Mouse (Mus musculus) 416B (cell line): Measurements from ENCODE around the gene Chchd10.

Experiments used
- DNase-seq: peaks from one replicate; pipeline ENCODE4 v3.0.0; 2011; ENCODE audit warnings: low read depth

The Chchd10 gene

DNA sequence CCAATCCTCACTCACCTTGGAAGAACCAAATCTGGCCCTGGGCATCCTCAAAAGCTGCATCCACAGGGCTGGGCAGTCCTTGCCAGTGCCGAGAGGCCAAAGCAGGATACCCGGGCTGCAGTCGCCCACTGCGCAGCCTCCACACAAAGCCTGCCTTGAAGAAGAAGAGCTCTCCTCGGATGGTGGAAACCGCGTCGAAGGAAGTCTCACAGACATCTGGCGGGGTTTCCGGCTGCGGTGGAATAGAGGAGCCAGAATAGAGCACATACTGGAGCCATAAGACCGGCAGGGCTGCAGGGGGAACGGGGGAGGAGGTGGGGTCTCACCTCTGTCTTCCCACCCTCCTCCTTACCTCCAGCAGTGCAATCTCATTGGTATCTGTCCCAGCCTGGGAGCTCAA is 6.5 kb upstream of the Chchd10 start:
- DNase-seq = no peak

DNA sequence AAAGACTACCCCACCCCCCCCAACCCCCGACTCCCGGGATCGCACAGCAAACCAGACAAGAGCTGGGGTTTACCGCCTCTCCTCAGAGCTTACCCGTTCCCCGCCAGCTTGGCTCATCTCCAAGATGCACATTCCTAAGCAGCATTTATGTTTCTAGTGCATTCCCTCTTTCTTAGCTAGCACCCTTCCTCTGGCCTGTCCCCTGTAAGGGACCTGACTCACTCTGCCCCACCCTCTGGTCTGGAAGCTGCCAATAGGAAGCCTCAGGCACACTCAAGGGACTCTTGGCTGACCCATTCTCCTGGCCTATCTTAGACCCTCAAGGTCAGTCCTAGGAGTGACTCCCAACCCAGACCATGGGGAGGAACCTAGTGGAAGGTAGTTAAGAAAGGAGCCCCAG is 2.6 kb upstream of the Chchd10 start:
- DNase-seq = no peak

DNA sequence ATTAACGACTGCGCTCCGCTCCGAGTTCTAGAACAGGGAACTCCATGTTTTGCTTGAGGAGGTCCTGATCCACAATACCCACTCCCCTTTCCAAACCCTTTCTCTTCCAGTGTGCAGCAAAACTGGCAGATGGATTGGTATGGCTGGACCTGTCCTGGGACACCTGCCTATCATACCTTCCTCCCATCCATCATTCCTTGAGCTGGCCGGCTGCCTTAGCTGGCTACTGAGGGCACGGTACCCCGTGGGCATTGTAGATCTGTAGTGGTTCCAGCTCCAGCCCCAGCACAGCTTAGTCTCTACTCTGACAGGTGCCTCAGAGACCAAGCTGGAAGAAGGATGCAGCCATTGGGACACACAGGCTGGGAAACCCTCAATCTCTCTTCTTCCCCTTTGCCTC is 1.6 kb upstream of the Chchd10 start:
- no peak for DNase-seq

DNA sequence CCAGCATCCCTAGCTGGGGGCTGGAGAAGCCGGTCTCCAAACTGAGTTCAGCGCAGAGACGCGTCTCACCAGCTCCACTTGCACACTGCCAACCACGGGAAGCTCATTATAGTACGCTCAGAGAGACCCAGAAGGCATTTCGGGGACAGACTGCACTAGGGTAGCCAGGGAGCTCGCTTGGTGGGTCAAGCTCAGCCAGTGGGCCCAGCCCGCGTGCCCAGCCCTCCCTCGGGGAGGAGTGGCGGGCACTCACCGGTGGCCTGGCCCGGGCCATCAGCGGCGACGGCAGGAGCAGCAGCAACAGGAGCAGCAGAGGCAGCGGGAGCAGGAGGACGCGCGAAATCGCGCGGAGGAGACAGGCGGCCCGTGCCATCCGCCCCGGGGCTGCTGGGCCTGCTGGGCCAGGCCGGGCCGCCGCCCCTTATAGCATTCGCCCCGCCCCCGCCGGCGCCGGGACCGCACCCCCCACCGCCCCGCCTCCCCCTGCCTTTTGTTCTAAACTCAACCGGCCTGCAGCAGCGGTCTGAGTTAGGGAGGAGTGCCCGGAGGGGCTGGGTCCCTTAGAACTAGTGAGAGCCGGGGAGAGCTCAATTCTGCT is 750 bp upstream of the Chchd10 start:
- DNase-seq = no peak

DNA sequence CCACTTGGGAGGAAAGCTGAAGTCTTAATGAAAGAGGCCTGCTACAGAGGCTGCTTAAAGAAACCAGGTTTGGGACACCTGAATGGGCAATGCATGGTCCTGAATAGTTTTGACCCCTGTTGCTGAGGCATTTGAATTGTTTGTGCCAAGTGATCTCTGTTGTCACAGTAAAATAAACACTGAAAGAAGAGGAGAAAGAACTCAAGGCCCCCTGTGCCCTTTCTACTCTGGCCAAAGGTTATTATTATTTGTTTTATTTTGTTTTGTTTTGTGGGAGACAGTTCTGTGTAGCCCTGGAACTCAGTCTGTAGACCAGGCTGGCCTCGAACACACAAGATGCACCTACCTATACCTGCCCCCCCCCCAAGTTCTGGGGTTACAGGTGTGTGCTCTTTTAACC is 2.1 kb downstream of the Chchd10 start:
- no peak for DNase-seq

- DNase-seq = no peak
These were observed 3.0 kb downstream of the Chchd10 start, which contains the start of gene Mmp11 for GRCm38 (mm10) chr10:75935680-75936541. Mmp11 (minus strand) TSS chr10:75936496.

DNA sequence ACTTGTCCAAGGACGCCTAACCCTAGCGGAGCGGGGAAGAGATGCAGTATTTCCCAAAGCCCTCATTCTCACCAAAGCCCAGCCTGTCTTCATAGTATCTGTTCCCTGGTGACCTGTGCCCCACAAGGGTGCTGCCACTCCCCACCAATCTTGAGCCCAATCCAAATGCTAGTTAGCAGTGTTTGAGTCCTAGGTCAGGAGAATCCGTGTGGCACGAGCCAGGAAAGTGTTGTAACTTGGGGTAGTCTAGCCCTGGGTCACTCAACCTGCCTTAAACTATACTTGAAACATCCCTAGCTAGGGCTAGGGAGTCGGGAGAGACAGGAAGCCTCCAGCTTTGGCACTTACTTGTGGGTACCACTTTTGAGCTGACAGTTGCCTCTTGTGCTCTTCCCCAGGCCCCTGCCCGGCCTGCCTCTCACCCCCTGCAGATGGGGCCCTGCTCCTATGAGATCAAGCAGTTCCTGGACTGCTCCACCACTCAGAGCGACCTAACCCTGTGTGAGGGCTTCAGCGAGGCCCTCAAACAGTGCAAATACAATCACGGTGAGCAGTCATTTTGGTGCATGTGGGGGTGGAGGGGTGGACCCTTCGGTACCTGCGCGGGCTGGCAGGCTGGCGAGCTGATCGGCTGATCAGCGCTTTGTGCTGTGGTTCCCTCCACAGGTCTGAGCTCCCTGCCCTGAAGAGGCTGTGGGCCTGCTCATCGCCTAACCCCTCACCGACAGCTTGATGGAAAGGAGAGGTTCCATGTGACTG is 4.2 kb downstream of the Chchd10 start:
- no peak for DNase-seq

GRCm38 (mm10) chr10:75937851-75938643 is 5.1 kb downstream of the Chchd10 start:
- no peak for DNase-seq

DNA sequence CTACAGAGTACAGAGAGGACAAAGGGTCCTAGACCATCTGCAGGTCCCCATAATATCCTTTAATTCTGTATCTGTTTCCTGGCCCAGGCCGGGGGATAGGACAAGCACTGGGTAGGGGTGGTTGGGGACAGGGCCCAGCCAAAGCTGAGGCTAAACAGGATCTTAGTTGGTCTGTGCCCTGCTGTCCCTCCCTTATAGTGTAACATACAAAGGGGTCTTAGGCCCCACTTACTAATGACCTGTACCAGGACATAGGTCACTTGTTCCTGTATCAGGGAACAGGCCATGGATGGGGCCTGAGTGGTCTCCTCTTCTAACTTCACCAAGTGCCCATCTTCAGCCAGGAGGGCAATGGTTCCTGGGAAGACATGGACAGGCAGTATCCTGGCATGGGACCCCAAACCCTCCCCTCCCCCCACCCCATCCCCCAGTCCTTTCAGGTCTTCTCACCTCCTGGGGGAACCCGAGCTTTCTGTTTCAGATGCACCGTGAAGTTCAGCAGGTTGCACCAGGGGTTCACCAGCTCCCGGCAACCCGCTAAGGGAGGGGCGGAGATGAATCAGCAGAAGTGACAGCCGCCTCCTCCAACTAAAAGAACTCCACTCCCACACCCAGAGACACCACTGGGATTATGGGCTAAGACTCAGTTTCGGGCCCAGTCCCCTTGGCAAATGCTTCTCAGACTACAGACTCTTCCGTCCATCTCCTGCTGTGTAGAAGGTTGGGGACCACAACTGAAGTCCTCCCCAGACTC is 6.7 kb downstream of the Chchd10 start:
- DNase-seq = peak; percentile 36

DNA sequence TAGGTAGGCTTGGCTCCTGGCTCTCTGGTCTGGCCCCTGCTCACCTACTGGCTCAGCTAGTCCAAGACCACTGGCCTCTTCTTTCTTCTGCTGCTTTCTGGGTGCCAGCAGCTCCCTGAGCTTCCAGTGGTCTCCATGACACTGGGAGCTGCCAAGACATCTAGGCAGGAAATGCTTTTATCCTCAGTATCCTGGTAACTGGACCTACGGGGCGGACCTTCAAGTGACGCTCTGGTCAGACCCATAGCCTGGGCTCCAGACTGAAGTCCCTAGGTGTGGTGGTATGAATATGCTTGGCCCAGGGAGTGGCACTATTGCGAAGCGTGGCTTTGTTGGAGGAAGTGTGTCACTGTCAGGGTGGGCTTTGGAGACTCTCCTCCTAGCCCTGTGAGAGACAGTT is 7.6 kb downstream of the Chchd10 start, which contains the start of gene Gm867:
TSS of gene Gm867 (minus strand) at position 153 of the 400 bp plus-strand sequence.
- no peak for DNase-seq

DNA sequence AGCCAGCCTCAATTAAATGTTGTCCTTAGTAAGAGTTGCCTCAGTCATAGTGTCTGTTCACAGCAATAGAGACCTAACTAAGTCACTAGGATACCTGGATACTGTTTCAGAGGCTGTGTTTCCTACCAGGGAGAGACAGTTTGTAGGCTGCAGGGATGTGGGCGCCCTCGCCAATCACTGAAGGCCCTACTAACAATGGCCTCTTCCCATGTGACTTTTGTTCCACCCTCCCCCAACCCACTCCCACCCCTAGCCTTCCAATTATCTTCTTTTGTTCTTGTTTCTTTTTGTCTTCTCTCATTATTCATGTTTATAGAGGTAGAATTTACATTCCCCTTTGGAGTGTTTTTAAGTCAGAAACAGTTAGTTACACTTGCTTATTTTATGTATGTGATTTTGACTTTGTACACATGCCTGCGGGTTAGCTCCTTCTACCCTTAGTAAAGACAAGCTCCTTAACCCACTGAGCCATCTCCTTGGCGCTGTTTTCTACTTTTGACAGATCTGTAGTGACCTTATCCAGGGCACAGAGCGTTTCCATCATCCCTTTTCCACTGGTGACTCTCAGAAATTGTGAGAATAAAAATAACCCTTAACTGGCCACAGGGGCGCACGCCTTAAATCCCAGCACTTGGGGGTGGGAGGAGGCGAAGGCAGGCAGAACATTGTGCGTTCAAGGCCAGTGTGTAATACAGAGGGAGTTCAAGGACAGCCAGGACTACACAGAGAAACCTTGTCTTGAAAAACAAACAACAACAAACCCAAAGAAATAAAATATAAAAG is 8.3 kb downstream of the Chchd10 start:
- DNase-seq = no peak

DNA sequence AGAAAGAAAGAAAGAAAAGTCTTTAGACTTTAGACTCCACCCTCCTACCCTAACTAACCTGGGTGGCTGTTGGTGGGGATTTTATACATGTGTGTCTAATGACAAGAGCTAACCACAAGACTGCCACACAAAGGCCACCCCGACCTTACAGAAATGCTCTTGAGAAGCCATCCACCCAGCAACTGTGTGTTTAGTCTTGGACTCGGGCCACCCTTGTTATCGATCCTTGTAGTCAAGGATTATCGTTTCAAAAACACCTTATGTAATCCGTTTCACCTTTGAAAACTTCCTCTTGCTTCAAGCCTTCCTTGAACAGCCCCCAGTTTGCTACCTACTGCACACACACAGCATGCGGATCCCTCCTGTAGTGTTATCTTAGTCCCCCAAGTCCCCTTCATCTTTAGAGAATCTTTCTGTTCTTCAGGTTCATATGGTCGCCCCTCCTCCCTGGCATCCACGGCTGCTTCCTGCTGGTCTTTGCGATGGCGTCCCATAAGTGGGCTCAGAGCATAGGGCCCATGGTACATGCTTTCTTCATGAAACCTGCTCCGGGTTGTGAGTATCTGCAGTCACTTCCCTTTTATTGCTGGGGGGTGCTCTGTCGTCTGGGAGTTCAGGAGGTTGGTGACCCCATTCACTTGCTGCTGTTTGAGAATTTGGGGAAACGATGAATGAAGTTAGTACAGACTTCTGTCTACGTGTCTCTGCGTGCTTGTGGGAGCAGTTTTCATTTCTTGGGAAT is 10.0 kb downstream of the Chchd10 start, which contains the start of gene Vpreb3:
TSS of gene Vpreb3 (plus strand) at position 322 of the 742 bp plus-strand sequence.
- no peak for DNase-seq

- no peak for DNase-seq
These were observed 11.3 kb downstream of the Chchd10 start for GRCm38 (mm10) chr10:75944066-75944772.

- no peak for DNase-seq
These were observed 12.3 kb downstream of the Chchd10 start for GRCm38 (mm10) chr10:75945213-75945612.

DNA sequence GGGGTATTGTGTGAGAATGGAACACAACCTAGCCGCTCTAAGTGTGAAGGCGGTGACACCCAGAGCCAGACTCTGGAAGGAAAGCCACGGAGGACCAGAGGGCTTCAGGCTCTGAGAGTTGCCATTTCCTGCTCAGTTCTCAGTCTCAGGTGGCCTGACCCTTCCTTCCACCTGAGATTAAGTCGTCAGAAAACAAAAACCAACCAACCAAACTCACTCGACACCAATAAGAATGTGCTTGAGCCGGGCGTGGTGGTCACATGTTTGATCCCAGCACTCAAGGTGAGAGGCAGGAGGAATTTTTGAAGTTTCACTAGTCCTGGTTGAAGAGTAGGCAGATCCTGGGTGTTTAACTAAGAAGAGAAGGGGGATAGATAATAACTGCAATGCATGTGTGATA is 13.0 kb downstream of the Chchd10 start:
- DNase-seq = no peak

DNA sequence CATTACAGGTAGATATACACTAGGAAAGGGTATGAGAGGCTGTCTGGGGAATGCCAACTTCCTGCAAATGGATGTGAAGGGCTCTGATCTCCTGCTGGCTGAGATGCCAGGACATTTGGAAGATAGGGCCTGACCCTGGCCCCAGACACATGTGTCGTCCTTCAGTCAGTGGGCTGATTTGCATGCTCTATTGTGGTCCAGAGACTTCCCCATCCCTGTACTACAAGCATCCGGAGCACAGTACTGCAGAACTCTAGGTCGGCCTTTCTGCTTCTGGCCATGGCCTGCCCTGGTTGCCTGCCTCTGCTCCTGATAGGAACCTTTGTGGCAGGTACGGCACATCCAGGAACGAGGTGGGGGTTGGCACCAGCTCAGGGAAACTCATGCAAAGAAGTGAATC is 15.1 kb downstream of the Chchd10 start:
- DNase-seq = no peak

DNA sequence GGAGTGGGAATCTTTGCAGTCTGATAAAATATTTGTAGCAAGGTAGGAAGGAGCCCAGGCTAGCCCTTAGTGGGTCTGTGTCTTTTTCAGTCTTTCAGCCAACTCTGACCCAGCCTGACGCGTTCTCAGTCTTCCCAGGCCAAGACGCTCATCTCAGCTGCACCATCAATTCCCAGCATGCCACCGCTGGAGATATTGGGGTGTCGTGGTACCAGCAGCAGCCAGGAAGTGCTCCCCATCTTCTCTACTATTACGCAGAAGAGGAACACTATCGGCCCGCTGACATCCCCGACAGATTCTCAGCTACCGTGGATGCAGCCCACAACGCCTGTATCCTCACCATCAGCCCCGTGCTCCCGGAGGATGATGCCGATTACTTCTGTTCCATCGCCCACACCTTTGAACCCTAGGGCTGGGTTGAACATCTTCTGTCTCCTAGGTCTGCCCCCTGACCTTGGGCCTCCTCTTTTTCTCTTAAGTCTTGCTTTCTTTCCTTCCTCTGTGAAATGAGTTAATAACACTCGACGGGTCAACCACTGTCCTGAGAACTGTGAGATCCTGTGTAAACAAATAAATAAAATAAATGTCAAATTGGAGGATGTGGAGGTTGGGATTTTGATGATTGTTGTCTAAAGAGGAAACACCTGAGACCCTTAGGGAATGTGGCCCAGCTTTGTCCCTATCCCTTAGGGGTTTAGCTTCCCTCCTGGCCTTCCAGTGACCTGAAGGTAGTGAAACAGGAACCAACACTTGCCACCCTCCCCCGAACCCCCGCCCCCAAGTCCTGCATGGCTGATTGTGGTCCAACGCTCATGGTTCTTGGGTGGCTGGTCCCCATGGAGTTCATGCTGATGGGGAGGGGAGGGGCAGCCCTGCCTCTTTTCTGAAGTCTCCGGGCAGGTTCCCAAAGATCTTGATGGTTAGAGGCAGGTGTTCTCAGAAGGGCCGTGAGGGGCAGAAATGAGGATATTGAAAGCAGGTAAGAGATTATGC is 16.4 kb downstream of the Chchd10 start:
- no peak for DNase-seq

DNA sequence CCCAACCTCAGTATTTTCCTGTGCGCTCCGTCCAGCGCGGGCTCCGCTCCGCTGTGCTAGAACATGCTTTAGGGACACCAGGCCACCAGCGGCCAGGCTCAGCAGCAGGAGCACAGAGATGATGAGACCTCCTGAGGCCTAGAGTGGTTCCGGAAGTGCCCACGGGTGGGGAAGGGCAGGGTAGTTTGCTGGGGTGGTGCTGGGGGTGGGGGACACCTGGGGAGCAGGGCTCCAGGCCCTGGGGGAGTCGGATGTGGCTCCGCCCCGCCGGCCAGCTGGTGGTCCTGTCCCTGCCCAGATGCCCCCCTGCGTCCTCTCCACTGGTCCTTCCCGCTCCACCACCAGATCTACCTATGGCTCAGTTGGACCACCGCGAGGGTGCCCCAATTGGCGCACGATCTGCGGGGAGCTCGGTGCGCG is 17.9 kb downstream of the Chchd10 start:
- DNase-seq = no peak
